Mouse (Mus musculus) neural tube, embryonic 12.5 days (tissue): ENCODE results near the gene Gm12216. TPM values are rescaled to one million over a fixed set of nuclear protein-coding genes. Genes with fewer than 3 reads are reported as not detected.
A peak's percentile ranks its signal among the peaks of the same experiment; 100 is the strongest.

Source experiments
- ATAC-seq: fragments of 200-750 bp; cut with Nextera tagmentation; 2 replicates; pipeline ENCODE4 v1.8.0; 2017; ENCODE audit warnings: low read depth, mild to moderate bottlenecking, moderate TSS enrichment, moderate library complexity; ENCODE audit not compliant: low FRiP score
- H3K27ac ChIP-seq: fragments of 300-500 bp; sonication (generic); 2 replicates; pipeline ENCODE4 v1.5.1; 2016
- H3K27me3 ChIP-seq: fragments of 300-500 bp; sonication (generic); replicated peaks from 2 replicates; pipeline ENCODE4 v1.6.1; 2016; ENCODE audit warnings: mild to moderate bottlenecking
- H3K36me3 ChIP-seq: fragments of 300-500 bp; sonication (generic); 2 replicates; pipeline ENCODE4 v1.6.1; 2016; ENCODE audit warnings: mild to moderate bottlenecking
- H3K4me1 ChIP-seq: fragments of 300-500 bp; sonication (generic); 2 replicates; pipeline ENCODE4 v1.6.1; 2016
- H3K4me2 ChIP-seq: fragments of 300-500 bp; sonication (generic); replicated peaks from 2 replicates; pipeline ENCODE4 v1.6.1; 2016; ENCODE audit warnings: mild to moderate bottlenecking
- H3K4me3 ChIP-seq: fragments of 300-500 bp; sonication (generic); 2 replicates; pipeline ENCODE4 v1.5.1; 2016
- H3K9ac ChIP-seq: fragments of 300-500 bp; sonication (generic); 2 replicates; pipeline ENCODE4 v1.6.1; 2016; ENCODE audit warnings: mild to moderate bottlenecking
- H3K9me3 ChIP-seq: fragments of 300-500 bp; sonication (generic); 2 replicates; pipeline ENCODE4 v1.6.1; 2016; ENCODE audit warnings: mild to moderate bottlenecking
- WGBS: fragments of 180-500 bp; shearing (Covaris S2); methylation state at CpG from one replicate; pipeline ENCODE4 v1.1.7; 2016; 5-methylcytosine and 5-hydroxymethylcytosine counted together
- polyA plus RNA-seq: library from polyadenylated mRNA; unstranded; fragments of >200 nt; fragmentation: Nextera tagmentation; extraction: Ambion mirVana; gene quantifications from 2 replicates; pipeline ENCODE4 v1.2.1, GENCODE M21; 2016

The Gm12216 gene
- polyA plus RNA-seq, 1 experiment from 2014 or later: not detected

GRCm38 (mm10) chr11:53781964-53782363, 77.1 kb downstream of the Gm12216 start:
- Histone ChIP-seq H3K4me3 (no peak overlapping the region), H3K27me3 (no peaks in the 10 kb centered on the region), H3K36me3 (no peaks in the 10 kb centered on the region), H3K4me2 (no peak overlapping the region), H3K4me1 (no peaks in the 10 kb centered on the region), H3K9ac (no peak overlapping the region), H3K9me3 (no peaks in the 10 kb centered on the region), H3K27ac (no peak overlapping the region)
- no peak for ATAC-seq
- 85% methylated on average over 7 of the region's 7 CpGs for WGBS

GRCm38 (mm10) chr11:53781201-53781775, 77.8 kb downstream of the Gm12216 start:
- no peak for ATAC-seq
- Histone ChIP-seq H3K4me1 (no peaks in the 10 kb centered on the region), H3K4me2 (no peak overlapping the region), H3K9me3 (no peaks in the 10 kb centered on the region), H3K4me3 (no peak overlapping the region), H3K9ac (no peak overlapping the region), H3K27ac (no peak overlapping the region), H3K36me3 (no peaks in the 10 kb centered on the region), H3K27me3 (no peaks in the 10 kb centered on the region)
- WGBS: 85% methylated on average over 4 of the region's 4 CpGs

- no peak for ATAC-seq
Observed at GRCm38 (mm10) chr11:53780262-53780661, 78.8 kb downstream of the Gm12216 start.

GRCm38 (mm10) chr11:53779808-53780207, 79.2 kb downstream of the Gm12216 start:
- Histone ChIP-seq H3K36me3 (no peaks in the 10 kb centered on the region), H3K4me1 (no peaks in the 10 kb centered on the region), H3K9ac (no peak overlapping the region), H3K9me3 (no peaks in the 10 kb centered on the region), H3K27me3 (no peaks in the 10 kb centered on the region), H3K27ac (no peak overlapping the region), H3K4me3 (no peak overlapping the region), H3K4me2 (no peak overlapping the region)
- 91% methylated on average over 2 of the region's 2 CpGs for WGBS
- no peak for ATAC-seq

More at GRCm38 (mm10) chr11:53780262-53780661, 78.8 kb downstream of the Gm12216 start:
- Histone ChIP-seq H3K4me3 (no peak overlapping the region), H3K9ac (no peak overlapping the region), H3K27ac (no peak overlapping the region), H3K4me2 (no peak overlapping the region), H3K4me1 (no peaks in the 10 kb centered on the region), H3K27me3 (no peaks in the 10 kb centered on the region), H3K36me3 (no peaks in the 10 kb centered on the region), H3K9me3 (no peaks in the 10 kb centered on the region)
- 71% methylated on average over 3 of the region's 3 CpGs for WGBS

DNA sequence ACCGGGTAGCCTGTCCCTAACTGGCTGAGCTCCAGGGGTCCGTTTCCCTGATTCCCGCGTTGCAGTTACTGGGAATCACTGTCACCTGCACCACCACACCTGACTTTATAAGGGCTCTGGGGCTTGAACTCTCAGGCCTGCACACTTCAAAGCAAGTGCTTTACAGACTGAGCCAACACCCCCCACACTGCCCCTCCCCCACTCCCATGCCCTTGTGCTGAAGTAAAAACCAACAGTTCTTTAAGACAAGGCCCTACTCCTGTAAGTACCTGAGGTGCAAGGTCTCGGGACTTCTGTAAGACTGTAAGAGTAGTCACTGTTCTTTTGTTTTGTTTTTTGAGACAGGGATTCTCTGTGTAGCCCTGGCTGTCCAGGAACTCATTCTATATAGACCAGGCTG, 80.6 kb downstream of the Gm12216 start:
- H3K36me3 ChIP-seq: no peaks in the 10 kb centered on the region
- no peak for ATAC-seq
- no peak overlapping the region for H3K4me2 ChIP-seq
- H3K9ac ChIP-seq: no peak overlapping the region
- no peaks in the 10 kb centered on the region for H3K27me3 ChIP-seq
- WGBS: 79% methylated on average over 5 of the region's 5 CpGs
- H3K4me3 ChIP-seq: no peak overlapping the region
- H3K4me1 ChIP-seq: no peaks in the 10 kb centered on the region
- H3K27ac ChIP-seq: no peak overlapping the region
- no peaks in the 10 kb centered on the region for H3K9me3 ChIP-seq

GRCm38 (mm10) chr11:53777736-53778135, 81.3 kb downstream of the Gm12216 start:
- 80% methylated on average over 5 of the region's 5 CpGs for WGBS
- H3K9me3 ChIP-seq: no peaks in the 10 kb centered on the region
- no peak overlapping the region for H3K4me2 ChIP-seq
- no peak for ATAC-seq
- H3K4me1 ChIP-seq: no peaks in the 10 kb centered on the region
- no peak overlapping the region for H3K27ac ChIP-seq
- no peaks in the 10 kb centered on the region for H3K36me3 ChIP-seq
- H3K9ac ChIP-seq: no peak overlapping the region
- H3K4me3 ChIP-seq: no peak overlapping the region
- H3K27me3 ChIP-seq: no peaks in the 10 kb centered on the region

DNA sequence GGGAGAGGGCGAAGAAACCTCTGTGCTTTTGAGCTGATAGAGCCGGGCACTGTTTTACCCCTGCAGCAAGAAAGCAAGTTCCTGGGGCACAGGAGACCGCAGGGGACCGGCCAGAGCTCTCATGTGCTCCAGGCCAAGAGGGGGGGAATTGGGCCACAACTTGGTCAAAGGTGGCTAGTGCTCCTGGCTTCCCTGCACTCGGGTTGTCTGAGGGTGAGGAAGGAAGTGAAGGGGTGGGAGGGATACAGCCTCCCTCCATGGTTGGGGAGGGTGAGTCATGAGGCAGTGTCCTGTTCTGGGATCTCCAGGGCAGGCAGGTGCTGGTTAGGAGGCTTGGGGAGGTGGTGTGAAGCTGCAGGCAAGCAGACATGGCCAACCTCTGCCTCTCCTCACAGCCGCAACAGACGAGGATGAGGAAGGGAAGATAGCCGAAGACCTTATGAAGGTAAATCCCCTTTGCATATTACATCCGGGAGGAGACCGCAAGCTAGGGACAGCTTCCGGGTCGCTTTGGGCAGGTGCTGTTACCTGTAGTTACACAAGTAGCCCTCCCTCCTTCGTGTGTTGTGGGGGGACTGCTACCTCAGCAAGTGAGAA, 84.3 kb downstream of the Gm12216 start:
- Histone ChIP-seq H3K4me3 (no peak overlapping the region), H3K4me1 (peaks cover 3% of the 10 kb centered on the region; the same call in 1 of the 2 replicates), H3K4me2 (no peak overlapping the region), H3K27me3 (peaks cover 8% of the 10 kb centered on the region), H3K9me3 (no peaks in the 10 kb centered on the region), H3K36me3 (no peaks in the 10 kb centered on the region), H3K9ac (no peak overlapping the region), H3K27ac (no peak overlapping the region)
- ATAC-seq: no peak
- WGBS: 89% methylated on average over 13 of the region's 13 CpGs

DNA sequence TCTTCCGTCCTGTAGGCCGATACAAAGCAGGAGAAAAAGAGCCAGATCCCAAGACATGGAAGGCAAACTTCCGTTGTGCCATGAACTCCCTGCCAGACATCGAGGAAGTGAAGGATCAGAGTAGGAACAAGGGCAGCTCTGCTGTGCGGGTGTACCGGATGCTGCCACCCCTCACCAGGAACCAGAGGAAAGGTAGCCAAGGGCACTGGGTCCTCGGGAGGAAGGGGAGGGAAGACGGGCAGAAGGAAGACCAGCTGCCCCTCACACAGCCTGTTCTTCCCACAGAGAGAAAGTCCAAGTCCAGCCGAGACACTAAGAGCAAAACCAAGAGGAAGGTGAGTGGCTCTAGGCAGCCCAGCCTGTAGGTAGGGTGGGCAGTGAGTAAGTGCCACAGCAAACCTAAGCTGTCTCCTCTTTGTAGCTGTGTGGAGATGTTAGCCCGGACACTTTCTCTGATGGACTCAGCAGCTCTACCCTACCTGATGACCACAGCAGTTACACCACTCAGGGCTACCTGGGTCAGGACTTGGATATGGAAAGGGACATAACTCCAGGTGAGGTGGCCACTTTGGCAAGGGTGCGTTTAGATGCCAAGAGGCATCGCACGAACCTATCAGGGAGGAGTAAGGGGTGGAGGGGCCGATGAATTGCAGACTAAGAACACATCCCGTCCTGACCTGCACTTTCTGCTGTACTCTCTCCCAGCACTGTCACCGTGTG, 85.3 kb downstream of the Gm12216 start:
- no peaks in the 10 kb centered on the region for H3K9me3 ChIP-seq
- H3K36me3 ChIP-seq: no peaks in the 10 kb centered on the region
- H3K4me1 ChIP-seq: peaks cover 7% of the 10 kb centered on the region; the same call in 1 of the 2 replicates
- no peak overlapping the region for H3K4me3 ChIP-seq
- H3K9ac ChIP-seq: no peak overlapping the region
- peaks cover 11% of the 10 kb centered on the region for H3K27me3 ChIP-seq
- no peak overlapping the region for H3K27ac ChIP-seq
- WGBS: 92% methylated on average over 16 of the region's 16 CpGs
- no peak overlapping the region for H3K4me2 ChIP-seq
- ATAC-seq: no peak

DNA sequence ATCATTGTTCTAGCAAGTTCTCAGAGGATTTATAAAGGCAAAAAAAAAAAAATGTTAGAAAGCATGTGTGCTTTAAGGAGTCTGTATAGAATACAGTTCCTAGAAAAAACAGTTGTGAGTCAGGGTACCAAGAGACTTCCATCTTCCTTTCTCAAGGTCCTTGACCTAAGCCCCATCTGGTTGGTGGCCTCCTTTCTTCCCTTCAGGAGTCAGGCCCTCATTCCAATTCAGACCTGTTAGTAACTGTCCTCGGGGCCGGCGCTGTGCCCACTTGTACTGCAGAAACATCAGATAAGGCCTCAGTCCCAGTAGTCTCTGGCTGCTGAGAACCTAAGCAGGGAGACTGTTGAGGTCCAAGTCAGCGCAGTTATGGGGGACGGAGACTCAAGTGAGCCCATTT, 86.0 kb downstream of the Gm12216 start, which contains the start of gene Gm17334:
Gm17334 (minus strand) TSS at position 101 of the 400 bp plus-strand sequence.
- WGBS: 93% methylated on average over 5 of the region's 5 CpGs
- no peak within 1 kb of the TSS for H3K4me2 ChIP-seq
- no peak within 1 kb of the TSS for H3K4me3 ChIP-seq
- H3K27me3 ChIP-seq: peaks cover 16% of the 10 kb centered on the region
- ATAC-seq: no peak
- peaks cover 7% of the 10 kb centered on the region; the same call in 1 of the 2 replicates for H3K4me1 ChIP-seq
- H3K9me3 ChIP-seq: no peaks in the 10 kb centered on the region
- H3K36me3 ChIP-seq: no peaks in the 10 kb centered on the region
- H3K27ac ChIP-seq: no peak within 1 kb of the TSS
- H3K9ac ChIP-seq: no peak within 1 kb of the TSS

GRCm38 (mm10) chr11:53772536-53772935, 86.5 kb downstream of the Gm12216 start:
- H3K27ac ChIP-seq: no peak overlapping the region
- H3K9ac ChIP-seq: no peak overlapping the region
- no peaks in the 10 kb centered on the region for H3K36me3 ChIP-seq
- H3K4me1 ChIP-seq: peaks cover 7% of the 10 kb centered on the region; the same call in 1 of the 2 replicates
- H3K9me3 ChIP-seq: no peaks in the 10 kb centered on the region
- no peak overlapping the region for H3K4me3 ChIP-seq
- H3K27me3 ChIP-seq: peaks cover 16% of the 10 kb centered on the region
- WGBS: 82% methylated on average over 9 of the region's 9 CpGs
- no peak for ATAC-seq
- H3K4me2 ChIP-seq: no peak overlapping the region

GRCm38 (mm10) chr11:53771001-53771744, 87.9 kb downstream of the Gm12216 start:
- H3K27ac ChIP-seq: no peak overlapping the region
- peaks cover 7% of the 10 kb centered on the region; the same call in 1 of the 2 replicates for H3K4me1 ChIP-seq
- H3K36me3 ChIP-seq: no peaks in the 10 kb centered on the region
- ATAC-seq: no peak
- WGBS: 85% methylated on average over 11 of the region's 11 CpGs
- H3K27me3 ChIP-seq: peaks cover 16% of the 10 kb centered on the region
- no peak overlapping the region for H3K9ac ChIP-seq
- no peaks in the 10 kb centered on the region for H3K9me3 ChIP-seq
- peak overlapping the region; percentile 97 for H3K4me2 ChIP-seq
- no peak overlapping the region for H3K4me3 ChIP-seq
